Mouse (Mus musculus): Measurements from ENCODE around the gene Rhbg. TPM values are rescaled to one million over a fixed set of nuclear protein-coding genes. Genes with fewer than 3 reads are reported as not detected.

Gene Rhbg
- total RNA-seq, 2 experiments from 2014 or later, result not detected

DNA sequence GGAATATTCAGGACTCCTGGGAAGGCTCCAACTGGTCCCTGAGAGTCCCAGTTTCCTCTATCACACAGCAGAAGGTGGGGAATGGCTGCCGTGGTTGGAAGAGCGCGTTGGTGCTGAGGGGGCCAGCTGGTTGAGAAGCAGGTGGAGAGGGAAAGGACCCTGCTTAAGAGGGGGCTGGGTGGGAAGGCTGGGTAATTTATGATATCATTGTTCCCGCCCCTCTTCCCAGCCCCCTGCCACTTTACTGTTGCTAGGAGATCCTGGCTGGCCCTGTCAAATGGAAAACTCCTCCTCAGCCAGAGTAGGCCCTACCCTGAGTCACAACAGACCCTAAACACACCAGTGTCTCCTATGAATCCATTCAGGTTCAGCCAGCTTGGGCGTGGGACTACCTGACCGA is 26.5 kb downstream of the Rhbg start:
- DNase-seq, result no peak

DNA sequence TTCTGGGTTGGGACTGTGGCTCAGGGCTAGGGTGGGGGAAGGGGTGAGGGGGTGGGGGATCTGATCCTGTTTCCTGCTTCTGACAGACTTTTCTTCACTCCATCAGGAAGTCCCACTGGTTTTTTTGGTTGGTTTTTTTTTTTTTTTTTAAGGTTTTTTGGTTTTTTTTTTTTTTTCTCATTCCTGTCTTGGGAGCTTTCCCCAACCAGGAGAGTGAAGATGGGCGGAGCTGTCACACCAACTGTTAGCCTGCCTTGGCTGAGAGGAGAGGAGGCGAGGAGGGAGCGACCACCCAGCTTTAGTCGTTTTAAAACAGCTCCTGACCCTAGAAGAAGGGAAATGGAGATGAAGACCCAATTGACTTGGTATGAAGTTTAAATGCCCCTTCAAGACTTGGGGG is 27.2 kb downstream of the Rhbg start:
- DNase-seq, result no peak

DNA sequence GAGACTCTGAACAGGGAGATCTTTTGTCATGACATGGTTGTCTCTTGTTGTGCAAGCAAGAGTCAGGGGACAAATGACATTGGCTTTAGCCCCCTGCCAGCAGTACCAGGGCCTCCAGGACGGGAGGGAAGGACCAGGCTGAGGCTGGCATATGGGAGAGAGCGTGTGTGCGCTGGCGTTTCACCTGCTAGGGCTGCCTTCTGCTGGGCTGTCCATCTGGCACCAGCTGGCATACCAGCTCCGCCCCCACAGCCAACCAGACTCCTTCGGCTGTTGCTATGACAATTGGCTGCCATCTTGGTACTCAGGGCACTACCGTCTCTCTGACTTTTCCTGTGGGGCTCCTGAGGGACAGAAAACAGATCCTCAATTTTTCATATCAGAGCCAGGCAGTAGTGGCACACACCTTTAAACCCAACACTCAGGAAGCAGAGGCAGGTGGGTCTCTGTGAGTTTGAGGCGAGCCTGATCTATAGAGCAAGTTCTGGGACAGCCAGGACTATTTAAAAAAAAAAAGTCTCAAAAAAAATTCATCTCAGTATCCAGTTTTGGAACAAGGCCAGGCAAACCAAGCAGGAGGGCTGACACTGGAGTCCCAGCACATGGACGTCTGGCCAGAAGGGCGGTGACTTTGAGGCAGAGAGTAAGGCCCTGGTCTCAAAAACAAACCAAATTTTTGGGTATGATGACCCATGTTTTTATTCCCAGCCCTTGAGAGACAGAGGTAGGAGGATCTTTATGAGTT is 28.2 kb downstream of the Rhbg start:
- DNase-seq, result no peak

DNA sequence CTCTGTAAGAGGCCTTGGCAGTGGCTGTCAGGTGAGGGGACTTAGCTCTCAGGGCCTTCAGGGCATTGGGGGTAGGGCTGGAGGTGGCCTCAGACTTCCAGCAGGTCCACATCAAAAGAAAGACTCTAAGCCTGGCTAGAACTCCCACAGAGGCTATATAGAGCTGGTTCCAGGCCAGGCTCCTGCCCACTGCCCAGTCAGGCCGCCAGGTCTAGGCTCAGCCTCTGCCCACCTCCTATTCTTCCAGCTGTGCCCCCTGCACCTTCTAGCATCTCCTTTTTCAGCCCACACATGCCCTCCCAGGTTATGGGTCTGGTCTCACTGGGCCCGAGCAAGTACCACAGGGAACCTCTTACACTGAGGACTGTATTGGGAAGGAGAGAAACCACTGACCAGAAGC is 29.6 kb downstream of the Rhbg start:
- no peak for DNase-seq

DNA sequence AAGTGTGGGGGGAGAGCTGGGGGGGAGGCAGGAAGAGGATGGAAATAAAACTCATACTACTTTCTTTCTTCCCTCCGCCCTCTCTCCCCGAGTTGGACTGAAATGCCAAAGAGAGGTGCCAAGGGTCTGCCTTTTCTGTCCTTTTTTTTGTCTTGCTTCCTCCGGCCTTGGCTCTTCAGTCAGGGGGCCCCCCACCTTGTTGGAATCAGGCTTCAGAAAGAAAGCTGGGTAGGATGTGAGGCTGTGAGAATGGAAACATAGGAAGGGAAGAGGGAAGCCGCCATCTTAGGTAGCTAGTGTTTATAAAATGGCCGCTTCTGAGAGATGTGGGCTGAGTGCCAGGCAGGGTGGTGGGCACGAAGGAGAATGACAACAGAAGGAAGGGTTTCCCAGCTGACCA is 32.1 kb downstream of the Rhbg start:
- no peak for DNase-seq

DNA sequence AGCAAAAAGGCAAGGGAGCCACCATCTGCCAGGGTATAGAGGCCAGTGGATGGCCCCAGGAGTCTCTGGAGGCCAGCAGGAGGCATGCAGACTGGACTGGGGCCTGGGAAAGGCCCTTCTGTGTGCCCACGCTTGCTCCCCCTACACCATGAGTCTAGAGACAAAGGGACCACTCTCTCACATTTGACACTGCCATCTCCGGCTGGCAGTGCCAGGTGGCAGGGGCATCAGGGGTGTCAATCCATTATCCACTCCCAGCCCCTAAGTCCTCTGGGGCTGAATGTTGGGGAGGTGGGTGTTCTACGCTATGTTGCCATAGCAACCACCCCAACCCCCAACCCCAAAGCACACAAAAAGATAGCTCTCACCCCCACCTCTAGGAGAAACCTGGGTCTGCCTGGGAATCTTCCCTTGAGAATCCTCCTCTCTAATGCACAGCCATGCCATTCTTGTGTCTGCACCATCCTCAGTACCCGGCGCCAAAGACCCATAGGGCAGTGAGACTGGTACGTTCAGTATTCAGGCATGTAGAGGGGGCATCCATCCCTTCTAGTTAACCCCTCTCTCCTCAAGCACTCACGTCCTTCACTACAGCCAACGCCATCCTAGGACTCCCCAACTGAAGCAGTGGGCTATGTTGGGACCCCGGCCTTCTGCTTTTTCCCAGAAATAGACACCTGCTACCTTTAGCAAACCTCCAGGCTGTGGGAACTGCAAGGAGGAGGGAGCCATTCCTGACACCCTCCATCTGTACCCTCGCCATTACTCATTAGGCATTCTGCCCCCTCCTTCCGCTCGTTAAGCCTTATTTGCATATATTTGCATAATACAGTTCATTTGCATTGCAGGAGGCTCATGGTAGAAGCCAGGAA is 32.8 kb downstream of the Rhbg start:
- DNase-seq, result no peak

DNA sequence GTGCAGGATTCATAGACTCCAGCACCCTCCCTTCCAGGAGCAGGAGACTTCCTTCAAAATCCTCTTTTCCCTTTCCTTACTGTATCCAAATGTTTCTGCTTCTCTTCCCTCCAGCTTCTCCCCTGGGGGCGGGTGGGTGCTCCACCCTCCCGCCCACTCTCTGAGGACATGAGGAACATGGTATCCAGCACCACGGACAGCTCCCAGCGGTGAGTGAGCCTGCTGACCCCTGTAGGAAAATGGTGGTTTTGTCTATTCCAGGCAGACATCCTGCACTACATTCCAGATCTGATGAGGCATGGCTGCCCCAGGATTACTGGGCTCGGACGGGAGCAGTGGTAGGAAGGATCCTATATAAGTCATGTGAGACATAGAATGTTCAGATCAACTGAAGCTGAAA is 33.7 kb downstream of the Rhbg start:
- DNase-seq, result peak; percentile 90

DNA sequence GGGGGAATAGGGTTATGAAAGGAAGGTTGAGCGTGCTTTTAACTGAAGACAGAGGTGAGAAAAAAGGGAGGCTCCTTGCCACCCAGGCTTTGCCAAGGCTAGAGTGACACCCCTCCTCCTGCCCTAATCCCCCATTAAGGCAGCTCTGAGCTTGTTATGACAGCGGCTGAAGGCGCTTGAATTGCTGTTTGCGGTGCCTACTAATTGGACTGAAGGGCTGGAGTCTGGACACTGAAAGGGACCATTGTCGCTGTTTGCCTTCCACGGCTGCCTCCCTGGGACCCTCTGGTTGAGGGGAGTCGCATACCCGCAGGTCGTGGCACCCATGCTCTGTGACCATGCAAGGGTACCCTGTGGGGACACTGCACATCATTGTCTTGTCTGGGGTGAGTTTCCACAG is 34.6 kb downstream of the Rhbg start:
- no peak for DNase-seq

DNA sequence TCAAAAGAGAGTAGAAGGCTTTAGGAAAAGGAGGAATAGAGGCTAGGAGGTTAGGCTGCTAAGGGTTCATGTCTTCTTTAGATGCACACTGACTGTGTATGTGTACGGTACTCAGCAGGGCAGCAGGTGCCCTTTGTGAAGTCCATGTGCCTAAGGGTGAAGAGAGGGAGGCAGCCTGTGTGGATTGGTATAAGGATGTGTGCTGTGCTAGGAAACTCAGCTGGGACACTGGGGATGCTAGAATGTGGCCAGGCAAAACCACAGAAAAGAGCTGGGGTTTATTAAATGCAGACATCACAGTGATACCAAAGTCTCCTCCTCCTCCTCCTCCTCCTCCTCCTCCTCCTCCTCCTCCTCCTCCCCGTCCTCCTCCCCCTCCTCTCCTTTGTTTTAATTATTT is 36.8 kb downstream of the Rhbg start:
- no peak for DNase-seq

DNA sequence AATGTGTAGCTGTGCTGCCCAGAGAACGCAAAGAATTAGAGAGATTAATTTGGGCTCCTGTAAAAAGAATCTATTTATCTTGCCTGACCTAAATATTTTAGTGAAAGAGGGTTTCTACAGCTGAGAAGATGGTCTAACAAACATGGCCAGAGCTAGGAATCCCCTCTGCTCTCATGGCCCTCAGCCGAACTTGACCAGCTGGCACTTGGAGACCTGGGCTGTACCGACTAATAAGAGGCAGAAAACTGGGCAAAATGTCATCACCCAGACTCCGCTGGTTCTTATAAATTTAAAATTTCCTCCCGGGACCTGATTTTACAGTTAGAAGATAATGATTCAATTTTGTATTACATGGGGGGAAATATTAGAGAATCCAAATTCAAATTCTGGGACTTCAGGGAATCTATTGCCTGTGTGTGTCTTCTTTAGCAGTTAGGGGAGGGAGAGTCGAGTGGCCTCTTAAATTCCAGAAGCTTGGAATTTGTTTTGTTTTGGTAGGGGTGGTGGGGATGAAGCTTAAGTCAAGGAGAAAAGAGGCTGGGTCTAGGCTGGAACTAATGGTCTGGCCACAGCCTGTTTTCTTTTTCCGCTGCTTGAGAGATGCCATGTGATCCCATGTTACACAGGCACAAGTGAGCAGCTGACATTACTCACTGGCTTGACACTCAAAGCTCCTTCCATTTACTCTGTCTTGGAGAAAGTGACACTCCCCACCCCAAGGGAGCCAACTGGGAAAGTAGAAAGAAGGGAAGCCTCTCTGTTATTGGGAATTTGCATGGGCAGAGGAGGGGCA is 37.8 kb downstream of the Rhbg start:
- no peak for DNase-seq

DNA sequence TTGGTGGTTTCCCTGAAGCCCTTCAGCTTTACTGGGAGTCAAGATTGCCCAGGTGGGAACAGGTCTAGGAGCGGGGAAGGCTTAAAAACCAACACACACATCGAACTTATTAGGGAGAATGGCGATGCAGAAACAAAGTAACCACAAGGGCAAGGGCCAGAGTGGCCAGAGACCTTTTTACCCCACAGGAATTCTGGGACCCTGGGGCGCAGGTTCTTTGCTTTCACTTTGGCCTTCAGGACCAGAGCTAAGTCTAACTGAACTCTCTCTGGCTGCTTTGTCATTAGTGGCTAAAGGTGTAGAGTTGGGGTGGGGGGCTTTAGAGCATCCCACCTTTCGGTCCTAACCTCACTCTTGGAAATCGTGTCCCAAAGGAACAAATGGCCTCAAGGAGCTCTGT is 38.4 kb downstream of the Rhbg start:
- DNase-seq, result no peak

DNA sequence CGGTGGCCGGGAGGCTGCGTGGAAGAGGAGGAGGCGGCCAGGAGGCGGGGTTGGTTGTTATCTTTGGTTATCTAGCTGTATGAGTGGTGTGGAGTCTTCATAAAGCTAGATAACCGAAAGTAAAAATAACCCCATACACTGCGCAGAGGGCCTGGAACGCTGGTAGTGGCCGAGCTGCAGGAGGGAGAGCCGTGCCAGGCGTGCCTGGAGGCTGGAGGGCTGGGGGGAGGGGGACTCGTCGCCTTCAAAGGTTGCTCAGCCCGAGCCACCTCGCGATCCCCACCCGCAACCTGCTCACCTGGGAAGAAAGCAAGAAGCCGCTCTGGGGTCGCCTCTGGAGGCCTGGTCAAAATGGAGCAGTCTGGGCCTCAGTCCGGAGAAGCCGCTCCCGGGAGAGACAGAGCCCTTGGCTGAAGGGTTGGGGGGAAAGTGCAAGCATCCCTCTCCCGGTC is 38.9 kb downstream of the Rhbg start:
- DNase-seq, result no peak

DNA sequence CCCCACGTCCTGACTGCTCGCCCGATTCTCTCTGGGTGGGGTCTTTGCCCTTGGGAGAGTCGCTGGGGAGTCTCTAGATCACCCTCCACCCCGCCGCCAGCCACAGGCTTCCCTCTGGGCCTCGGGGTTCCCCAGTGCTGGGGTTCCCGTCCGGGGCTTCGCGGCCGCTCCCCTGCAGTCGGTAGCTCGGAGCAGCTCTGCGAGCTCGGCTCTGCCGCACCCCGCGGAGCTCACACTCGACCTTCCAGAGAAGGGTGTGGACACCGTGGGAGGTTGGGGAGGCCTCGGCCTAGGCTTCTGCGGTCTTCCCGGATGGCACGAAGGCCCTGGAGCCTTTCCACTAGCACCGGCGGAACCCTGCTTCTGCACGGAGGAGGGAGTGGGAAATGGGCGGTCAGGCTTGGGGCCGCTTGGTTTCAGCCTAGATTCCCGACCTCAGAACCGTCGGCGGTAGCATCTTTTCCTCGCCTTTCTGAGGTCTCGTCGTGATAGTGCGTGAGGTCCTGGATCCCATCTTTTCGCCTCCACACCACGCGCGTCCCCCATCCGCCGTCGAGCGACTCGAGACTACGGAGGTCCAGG is 39.4 kb downstream of the Rhbg start:
- no peak for DNase-seq

DNA sequence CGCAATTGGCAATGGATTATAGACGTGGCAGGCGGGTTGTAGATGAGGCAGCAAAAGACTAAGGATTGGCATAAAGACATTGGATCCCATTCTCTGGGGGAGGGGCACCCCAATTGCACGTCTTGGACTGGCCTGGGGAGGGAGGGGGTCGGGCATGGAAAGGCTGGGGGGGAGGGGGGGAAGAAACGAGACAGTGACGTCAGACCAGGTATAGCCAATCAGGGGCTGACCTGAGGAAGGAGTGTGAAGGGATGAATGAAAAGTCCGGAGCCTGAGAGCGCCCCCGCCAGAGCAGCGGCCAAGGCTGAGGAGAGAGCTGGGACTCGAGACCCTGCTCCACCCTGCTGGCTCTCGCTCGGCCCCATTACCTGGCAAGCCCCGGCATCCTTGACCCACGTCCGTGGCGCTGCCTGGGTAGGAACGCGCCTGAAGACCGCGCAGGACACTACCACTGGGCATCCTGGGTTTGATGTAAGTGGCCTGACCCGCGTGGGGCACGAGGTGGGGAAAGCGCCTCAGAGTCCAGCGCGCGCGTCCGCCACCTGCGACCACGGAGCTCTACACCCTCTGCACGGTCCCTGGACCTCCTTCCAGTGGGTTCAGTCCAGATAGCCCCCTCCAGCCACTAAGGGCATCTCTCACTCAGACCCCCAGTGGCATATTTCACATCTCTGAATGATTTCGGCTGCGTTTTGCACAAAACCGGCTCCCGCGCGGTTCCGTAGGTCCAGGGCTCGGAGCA is 40.1 kb downstream of the Rhbg start:
- no peak for DNase-seq

DNA sequence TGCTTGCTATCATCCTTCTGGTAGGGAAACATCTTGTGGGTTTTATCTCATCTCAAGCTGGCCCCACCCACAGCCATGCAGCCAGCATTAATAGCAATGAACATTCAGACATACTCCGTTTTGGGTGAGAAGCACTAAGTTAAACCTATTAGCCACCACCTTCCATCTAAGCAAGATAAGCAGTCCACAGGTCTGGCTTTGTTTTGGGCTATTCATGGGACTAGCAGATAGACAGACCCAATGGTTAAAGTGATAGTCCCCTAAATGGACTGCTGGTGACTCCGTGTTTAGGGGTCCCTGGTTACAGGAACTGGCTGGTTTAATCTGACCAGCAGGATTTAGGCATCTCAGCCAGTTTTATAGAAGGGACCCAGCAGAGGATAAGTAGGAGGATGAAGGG is 41.5 kb downstream of the Rhbg start:
- no peak for DNase-seq

DNA sequence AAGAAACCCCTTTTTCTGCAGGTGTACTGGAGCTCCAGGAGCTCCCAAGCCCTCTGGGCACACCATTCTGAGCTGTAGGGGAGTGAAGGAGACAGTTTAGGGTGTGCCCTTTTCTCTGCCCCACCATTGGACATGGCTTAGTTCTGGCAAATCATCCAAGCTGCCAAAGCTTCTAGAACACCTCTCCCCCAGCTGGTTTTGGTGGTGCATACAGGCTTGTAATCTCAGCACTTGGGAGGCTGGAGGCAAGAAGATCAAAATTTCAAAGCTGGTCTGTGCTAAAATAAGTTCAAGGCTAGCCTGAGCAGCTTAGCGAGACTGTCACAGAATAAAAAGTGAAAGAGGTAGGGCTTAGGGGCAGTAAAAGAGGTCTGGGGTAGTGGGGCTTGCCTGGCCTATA is 42.2 kb downstream of the Rhbg start:
- DNase-seq, result no peak

DNA sequence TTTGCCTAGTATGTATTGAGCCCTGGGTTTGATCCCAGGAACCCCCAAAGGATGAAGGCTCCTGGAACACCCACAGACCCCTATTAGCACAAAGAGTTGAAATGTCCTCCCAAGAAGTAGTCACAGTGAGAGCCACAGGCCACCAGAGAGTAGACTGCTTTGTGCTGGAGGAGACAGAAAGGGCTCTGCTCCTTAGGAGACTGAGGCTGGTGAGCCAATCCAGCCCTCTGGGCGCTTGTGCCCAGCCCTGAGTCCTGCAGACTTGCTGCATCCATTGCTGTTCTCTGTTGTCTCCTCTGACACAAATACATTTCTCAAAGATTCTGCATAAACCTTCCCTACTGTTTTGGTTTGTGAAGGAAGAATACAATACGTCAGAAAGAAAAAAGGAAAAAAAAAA is 43.6 kb downstream of the Rhbg start:
- DNase-seq, result no peak

DNA sequence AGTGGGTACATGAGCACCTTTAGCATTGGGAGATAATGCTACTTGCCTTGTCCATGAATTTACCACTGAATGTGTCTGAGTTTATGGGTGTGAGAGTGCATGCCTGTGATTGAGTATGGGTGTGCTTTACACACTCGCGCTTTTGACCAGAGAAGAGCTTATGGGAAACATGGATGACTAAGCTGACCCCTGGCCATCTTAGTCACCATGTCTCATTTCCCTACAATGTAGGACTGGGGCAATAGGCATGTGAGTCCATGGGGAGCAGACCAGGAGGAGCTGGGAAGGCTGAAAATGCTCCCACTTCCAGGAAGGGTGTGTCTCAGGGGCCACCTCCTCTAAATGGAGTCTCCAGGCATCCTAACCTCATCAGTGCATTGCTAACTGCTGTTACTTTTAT is 44.4 kb downstream of the Rhbg start:
- DNase-seq, result no peak

DNA sequence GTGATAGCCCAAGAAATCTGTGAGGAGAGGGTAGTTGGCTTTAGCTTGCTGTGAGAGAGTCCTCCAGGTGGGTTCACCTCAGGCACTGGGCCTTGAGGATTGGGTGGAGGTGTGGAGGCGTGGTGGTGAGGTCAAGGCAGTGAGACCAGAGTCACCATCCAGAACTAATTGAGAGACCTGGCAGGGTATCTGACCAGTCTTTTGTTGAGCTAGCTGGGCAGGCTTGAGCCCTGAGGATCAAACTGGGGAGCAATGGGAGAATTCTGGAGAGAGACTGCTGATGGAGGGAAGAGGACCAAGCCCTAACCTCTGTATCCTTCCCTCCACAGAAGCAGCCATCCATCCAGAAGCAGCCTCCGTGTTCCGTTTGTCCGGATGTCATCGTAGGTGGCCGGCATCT is 45.2 kb downstream of the Rhbg start:
- no peak for DNase-seq

DNA sequence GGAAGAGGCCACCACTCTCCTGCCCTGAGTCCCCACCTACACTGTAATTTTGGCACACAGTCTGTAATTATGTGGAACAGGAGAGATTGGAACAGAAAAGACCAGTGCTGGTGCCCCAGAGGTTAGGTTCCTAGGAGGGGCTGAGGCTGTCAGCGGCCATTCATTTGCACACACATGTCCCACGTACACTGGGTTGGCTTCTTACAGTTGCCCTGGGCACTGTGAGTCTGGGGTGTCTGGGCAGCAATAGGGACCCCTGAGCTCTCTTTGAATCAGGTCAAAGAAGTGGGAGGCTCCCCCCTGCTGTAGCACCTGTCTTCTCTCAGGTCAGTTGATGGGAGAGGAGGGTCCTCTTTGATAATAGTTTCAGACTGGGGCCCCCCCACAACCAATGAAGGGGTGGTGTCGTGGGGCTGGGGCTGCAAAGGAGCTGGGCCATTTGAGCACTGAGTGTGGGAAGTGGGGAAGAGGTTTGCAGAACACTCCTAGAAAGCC is 46.2 kb downstream of the Rhbg start:
- no peak for DNase-seq

DNA sequence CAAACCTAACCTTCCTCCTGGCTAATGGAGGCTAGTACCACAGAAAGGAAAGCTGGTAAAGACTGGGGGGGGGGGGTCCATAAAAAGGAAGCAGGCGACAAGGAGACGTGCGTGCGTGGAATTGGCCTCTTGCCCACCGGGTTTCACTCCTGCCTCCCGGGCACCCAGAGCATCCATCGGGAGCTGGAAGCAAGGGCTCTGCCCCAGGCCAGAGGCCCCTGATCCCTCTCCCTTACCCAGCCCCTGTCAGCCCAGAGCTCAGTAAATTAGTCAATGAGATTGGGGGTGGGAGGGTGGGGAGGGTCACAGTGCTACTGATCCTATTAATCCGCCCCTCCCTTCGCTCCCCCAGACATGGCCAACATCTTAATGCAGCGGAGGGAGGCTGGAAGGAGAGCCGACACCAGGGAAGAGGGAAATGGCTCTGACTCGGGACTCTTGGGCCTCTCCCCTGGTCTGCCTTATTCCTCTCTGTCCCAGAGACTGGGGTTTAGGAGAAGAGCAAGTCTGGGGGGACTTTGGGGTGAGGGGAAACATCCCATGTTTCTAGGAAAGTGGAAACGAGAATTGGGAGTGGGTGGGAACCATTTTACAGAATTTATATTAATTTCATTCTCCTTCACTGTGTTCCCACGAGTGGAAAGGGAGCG is 46.9 kb downstream of the Rhbg start:
- DNase-seq, result no peak

Measured in heart, postnatal 4 days (tissue).